Mouse (Mus musculus) embryonic facial prominence, embryonic 15.5 days (tissue): ENCODE data around the gene BC017158. TPM values are rescaled to one million over a fixed set of nuclear protein-coding genes. Genes with fewer than 3 reads are reported as not detected.

Source experiments
- ATAC-seq: fragments of 200-750 bp; cut with Nextera tagmentation; 2 replicates; pipeline ENCODE4 v1.8.0; 2017; ENCODE audit warnings: low read depth, moderate TSS enrichment; ENCODE audit not compliant: insufficient number of reproducible peaks, low FRiP score, low TSS enrichment
- H3K27ac ChIP-seq: fragments of 300-500 bp; sonication (generic); replicated peaks from 2 replicates; pipeline ENCODE4 v1.5.1; 2015; ENCODE audit warnings: mild to moderate bottlenecking, inconsistent platforms
- H3K27me3 ChIP-seq: fragments of 300-500 bp; sonication (generic); 2 replicates; pipeline ENCODE4 v1.6.1; 2015; ENCODE audit warnings: inconsistent platforms
- H3K36me3 ChIP-seq: fragments of 300-500 bp; sonication (generic); 2 replicates; pipeline ENCODE4 v1.6.1; 2015; ENCODE audit warnings: mild to moderate bottlenecking, inconsistent platforms
- H3K4me1 ChIP-seq: fragments of 300-500 bp; sonication (generic); 2 replicates; pipeline ENCODE4 v1.6.1; 2015; ENCODE audit warnings: inconsistent platforms
- H3K4me2 ChIP-seq: fragments of 300-500 bp; sonication (generic); replicated peaks from 2 replicates; pipeline ENCODE4 v1.6.1; 2015; ENCODE audit warnings: mild to moderate bottlenecking, inconsistent platforms
- H3K4me3 ChIP-seq: fragments of 300-500 bp; sonication (generic); replicated peaks from 2 replicates; pipeline ENCODE4 v1.5.1; 2015; ENCODE audit warnings: mild to moderate bottlenecking, inconsistent platforms
- H3K9ac ChIP-seq: fragments of 300-500 bp; sonication (generic); 2 replicates; pipeline ENCODE4 v1.6.1; 2015; ENCODE audit warnings: inconsistent platforms
- H3K9me3 ChIP-seq: fragments of 300-500 bp; sonication (generic); replicated peaks from 2 replicates; pipeline ENCODE4 v1.6.1; 2016; ENCODE audit warnings: inconsistent platforms
- WGBS: fragments of 180-500 bp; shearing (Covaris S2); methylation state at CpG from one replicate; pipeline ENCODE4 v1.1.7; 2015; 5-methylcytosine and 5-hydroxymethylcytosine counted together
- polyA plus RNA-seq: library from polyadenylated mRNA; unstranded; fragments of >200 nt; fragmentation: Nextera tagmentation; extraction: Ambion mirVana; gene quantifications from 2 replicates; pipeline ENCODE4 v1.2.1, GENCODE M21; 2015

The BC017158 gene
- polyA plus RNA-seq, 1 experiment from 2014 or later = 27.0 TPM

- no peak for ATAC-seq
- no peaks in the 10 kb centered on the region for H3K9me3 ChIP-seq
- peaks cover 15% of the 10 kb centered on the region for H3K36me3 ChIP-seq
- H3K9ac ChIP-seq = no peak overlapping the region
- WGBS = 39% methylated on average over 5 of the region's 5 CpGs
- H3K27me3 ChIP-seq = no peaks in the 10 kb centered on the region
- H3K4me2 ChIP-seq = no peak overlapping the region
- H3K4me1 ChIP-seq = peaks cover 15% of the 10 kb centered on the region
- no peak overlapping the region for H3K4me3 ChIP-seq
- H3K27ac ChIP-seq = no peak overlapping the region
Measured at GRCm38 (mm10) chr7:128256783-128257334, 41.1 kb downstream of the BC017158 start.

GRCm38 (mm10) chr7:128255757-128256156, 42.2 kb downstream of the BC017158 start:
- no peaks in the 10 kb centered on the region for H3K9me3 ChIP-seq
- H3K9ac ChIP-seq = no peak overlapping the region
- no peak for ATAC-seq
- peaks cover 22% of the 10 kb centered on the region for H3K36me3 ChIP-seq
- no peaks in the 10 kb centered on the region for H3K27me3 ChIP-seq
- peaks cover 16% of the 10 kb centered on the region for H3K4me1 ChIP-seq
- H3K4me2 ChIP-seq = no peak overlapping the region
- WGBS = 88% methylated on average over 5 of the region's 5 CpGs
- no peak overlapping the region for H3K27ac ChIP-seq
- no peak overlapping the region for H3K4me3 ChIP-seq

- peaks cover 16% of the 10 kb centered on the region for H3K4me1 ChIP-seq
- WGBS = 69% methylated on average over 2 of the region's 2 CpGs
- no peaks in the 10 kb centered on the region for H3K27me3 ChIP-seq
- no peak overlapping the region for H3K9ac ChIP-seq
- no peak for ATAC-seq
- no peak overlapping the region for H3K4me3 ChIP-seq
- no peaks in the 10 kb centered on the region for H3K9me3 ChIP-seq
- H3K4me2 ChIP-seq = no peak overlapping the region
- peaks cover 25% of the 10 kb centered on the region for H3K36me3 ChIP-seq
- no peak overlapping the region for H3K27ac ChIP-seq
Measured at GRCm38 (mm10) chr7:128254978-128255377, 43.0 kb downstream of the BC017158 start.

GRCm38 (mm10) chr7:128252609-128253008, 45.4 kb downstream of the BC017158 start:
- no peaks in the 10 kb centered on the region for H3K9me3 ChIP-seq
- no peak overlapping the region for H3K27ac ChIP-seq
- no peak for ATAC-seq
- H3K4me1 ChIP-seq = peaks cover 28% of the 10 kb centered on the region
- WGBS = 13% methylated on average over 24 of the region's 24 CpGs
- H3K4me3 ChIP-seq = peak overlapping the region; percentile 14; the same call in 1 of the 2 replicates
- no peaks in the 10 kb centered on the region for H3K27me3 ChIP-seq
- H3K36me3 ChIP-seq = peaks cover 30% of the 10 kb centered on the region
- H3K4me2 ChIP-seq = peak overlapping the region; percentile 39
- H3K9ac ChIP-seq = no peak overlapping the region

GRCm38 (mm10) chr7:128251946-128252345, 46.0 kb downstream of the BC017158 start:
- peaks cover 29% of the 10 kb centered on the region for H3K4me1 ChIP-seq
- WGBS = 45% methylated on average over 12 of the region's 12 CpGs
- H3K4me2 ChIP-seq = peak overlapping the region; percentile 39
- H3K9ac ChIP-seq = no peak overlapping the region
- H3K27me3 ChIP-seq = no peaks in the 10 kb centered on the region
- ATAC-seq = no peak
- peak overlapping the region; percentile 14; the same call in 1 of the 2 replicates for H3K4me3 ChIP-seq
- no peak overlapping the region for H3K27ac ChIP-seq
- H3K9me3 ChIP-seq = no peaks in the 10 kb centered on the region
- H3K36me3 ChIP-seq = peaks cover 30% of the 10 kb centered on the region

- Histone ChIP-seq H3K4me2 (no peak overlapping the region), H3K9me3 (no peaks in the 10 kb centered on the region), H3K27ac (no peak overlapping the region), H3K27me3 (no peaks in the 10 kb centered on the region), H3K36me3 (peaks cover 33% of the 10 kb centered on the region), H3K4me1 (peaks cover 40% of the 10 kb centered on the region), H3K9ac (no peak overlapping the region), H3K4me3 (no peak overlapping the region)
- 81% methylated on average over 5 of the region's 5 CpGs for WGBS
- ATAC-seq = no peak
Measured at GRCm38 (mm10) chr7:128249998-128250397, 48.0 kb downstream of the BC017158 start.

- Histone ChIP-seq H3K4me3 (peak overlapping the region; percentile 54), H3K36me3 (peaks cover 37% of the 10 kb centered on the region), H3K27ac (no peak overlapping the region), H3K9ac (0 out of 2 replicates have a peak overlapping the region, but pooled peaks have one; percentile 12), H3K4me1 (peaks cover 40% of the 10 kb centered on the region), H3K4me2 (peak overlapping the region; percentile 55), H3K27me3 (no peaks in the 10 kb centered on the region), H3K9me3 (no peaks in the 10 kb centered on the region)
- ATAC-seq = no peak
- WGBS = 79% methylated on average over 10 of the region's 10 CpGs
Measured at GRCm38 (mm10) chr7:128248081-128249042, 49.6 kb downstream of the BC017158 start.

- H3K36me3 ChIP-seq = peaks cover 42% of the 10 kb centered on the region
- no peaks in the 10 kb centered on the region for H3K27me3 ChIP-seq
- WGBS = 1% methylated on average over 13 of the region's 13 CpGs
- peaks cover 35% of the 10 kb centered on the region for H3K4me1 ChIP-seq
- H3K4me2 ChIP-seq = peak overlapping the region; percentile 55
- no peaks in the 10 kb centered on the region for H3K9me3 ChIP-seq
- peak overlapping the region; percentile 67 for H3K9ac ChIP-seq
- peak overlapping the region; percentile 96 for H3K27ac ChIP-seq
- peak overlapping the region; percentile 54 for H3K4me3 ChIP-seq
- peak; percentile 69 for ATAC-seq
Measured at GRCm38 (mm10) chr7:128247443-128247842, 50.5 kb downstream of the BC017158 start.

- H3K4me2 ChIP-seq = peak within 1 kb of the TSS; percentile 55
- peak; percentile 88 for ATAC-seq
Measured at GRCm38 (mm10) chr7:128246496-128247391, 51.2 kb downstream of the BC017158 start, which contains the start of gene Tgfb1i1. Gene Tgfb1i1, plus strand, starts transcription at chr7:128246812.

GRCm38 (mm10) chr7:128245547-128245946, 52.4 kb downstream of the BC017158 start:
- Histone ChIP-seq H3K4me2 (peak overlapping the region; percentile 55), H3K27ac (peak overlapping the region; percentile 96)
- WGBS = 83% methylated on average over 4 of the region's 4 CpGs

More at GRCm38 (mm10) chr7:128246496-128247391, 51.2 kb downstream of the BC017158 start, which contains the start of gene Tgfb1i1:
- WGBS = 1% methylated on average over 27 of the region's 30 CpGs
- Histone ChIP-seq H3K9ac (peak within 1 kb of the TSS; percentile 67), H3K27me3 (no peaks in the 10 kb centered on the region), H3K4me3 (peak within 1 kb of the TSS; percentile 54), H3K27ac (peak within 1 kb of the TSS; percentile 96), H3K36me3 (peaks cover 45% of the 10 kb centered on the region), H3K9me3 (no peaks in the 10 kb centered on the region), H3K4me1 (peaks cover 28% of the 10 kb centered on the region)

More at GRCm38 (mm10) chr7:128245547-128245946, 52.4 kb downstream of the BC017158 start:
- peaks cover 49% of the 10 kb centered on the region for H3K36me3 ChIP-seq
- no peak overlapping the region for H3K4me3 ChIP-seq
- H3K9ac ChIP-seq = no peak overlapping the region
- peaks cover 28% of the 10 kb centered on the region for H3K4me1 ChIP-seq
- no peak for ATAC-seq
- no peaks in the 10 kb centered on the region for H3K27me3 ChIP-seq
- H3K9me3 ChIP-seq = no peaks in the 10 kb centered on the region
